ENCODE assay signal across 10 mouse cellular contexts in genomic region chr15:94214440-94214839, GRCm38 (mm10).
DNase-seq lines count a peak whose midpoint lies in the region; TF ChIP-seq lines count a peak whose summit lies in the region.
"Had no signal": no experiment of that assay in that cellular context is flagged by ENCODE, and none has a peak within 500 bp of the region (broad histone marks: within the 10 kb centered on the region; RNA-seq: fewer than 3 reads in every experiment).

No protein-coding gene starts in this region.

- WGBS in kidney, adult 2 months: 19% methylated on average over 9 of the region's 9 CpGs

- H3K4me3 ChIP-seq in kidney, adult 2 months (ENCODE audit: insufficient read depth, low read depth, low read length): no peak overlapping the region

- no peaks in the 10 kb centered on the region for H3K36me3 ChIP-seq in kidney, adult 2 months (ENCODE audit: control insufficient read depth, insufficient read depth, low read length)

- peak; percentile 37 for DNase-seq in kidney, postnatal 10 days
- no peak for DNase-seq in kidney, adult 2 months
- peak; percentile 31 for DNase-seq in brain, embryonic 14.5 days (ENCODE audit: low read depth)
- DNase-seq in heart, postnatal 4 days: peak; percentile 24
- DNase-seq in thymus, adult 18-20 months: peak; percentile 48 to 62
- no peak for DNase-seq in adrenal gland, postnatal 4 days (ENCODE audit: low spot score in 2 of 2)
- DNase-seq in layer of hippocampus, adult 9-10 months (ENCODE audit: low spot score): no peak
- no peak for DNase-seq in cerebellum, postnatal 4 days (ENCODE audit: low spot score in 2 of 2)
- DNase-seq: cerebellum, postnatal 14 days; gastrocnemius, postnatal 36 days had no signal

- H3K27me3 ChIP-seq in kidney, adult 2 months (replicated peaks; ENCODE audit: control insufficient read depth, insufficient read depth, low read length): peaks cover 1% of the 10 kb centered on the region; the same call in 1 of the 2 replicates

- no peaks in the 10 kb centered on the region for H3K4me1 ChIP-seq in kidney, adult 2 months (ENCODE audit: control insufficient read depth, insufficient read depth, low read length)

- TF ChIP-seq POLR2A in kidney, adult 2 months (IDR thresholded peaks at IDR 0.05; ENCODE audit: low read depth, low read length): no peak
- TF ChIP-seq POLR2A in brain, embryonic 14.5 days (IDR thresholded peaks at IDR 0.05; ENCODE audit: borderline replicate concordance, extremely low read depth, insufficient read depth, insufficient read length, poor library complexity, severe bottlenecking): no peak

- TF ChIP-seq CTCF in kidney, adult 2 months (conservative IDR thresholded peaks at IDR 0.05; ENCODE audit: insufficient read depth, insufficient read length, low read depth, low read length): no peak
- no peak for TF ChIP-seq CTCF in brain, embryonic 14.5 days (IDR thresholded peaks at IDR 0.05; ENCODE audit: borderline replicate concordance, extremely low read depth, insufficient read depth, insufficient read length)

- H3K27ac ChIP-seq in kidney, adult 2 months (ENCODE audit: insufficient read depth, low read depth, low read length): no peak overlapping the region

Comparison
In these comparisons a context has a peak if more than half of its experiments do, and no peak if none do; other contexts are left out.
1. DNase-seq: peak in kidney, postnatal 10 days (single experiment), brain, embryonic 14.5 days (single experiment), heart, postnatal 4 days (single experiment) and thymus, adult 18-20 months (2 of 2); none in kidney, adult 2 months (single experiment), adrenal gland, postnatal 4 days (0 of 2), layer of hippocampus, adult 9-10 months (single experiment) and cerebellum, postnatal 4 days (0 of 2).